Mouse (Mus musculus) neutrophil, adult 59 days (primary cell): ENCODE measurements around the gene Gga2. TPM values are rescaled to one million over a fixed set of nuclear protein-coding genes. Genes with fewer than 3 reads are reported as not detected.

ENCODE experiments used
- total RNA-seq, 2 experiments: library from RNA; stranded (reverse); gene quantifications; 1 replicate in 1 of 2; 2 replicates in 1 of 2; pipeline ENCODE4 v1.2.4; 2023

Gga2 gene
- total RNA-seq, result 10 to 100 TPM; 16.3 to 16.6 TPM

DNA sequence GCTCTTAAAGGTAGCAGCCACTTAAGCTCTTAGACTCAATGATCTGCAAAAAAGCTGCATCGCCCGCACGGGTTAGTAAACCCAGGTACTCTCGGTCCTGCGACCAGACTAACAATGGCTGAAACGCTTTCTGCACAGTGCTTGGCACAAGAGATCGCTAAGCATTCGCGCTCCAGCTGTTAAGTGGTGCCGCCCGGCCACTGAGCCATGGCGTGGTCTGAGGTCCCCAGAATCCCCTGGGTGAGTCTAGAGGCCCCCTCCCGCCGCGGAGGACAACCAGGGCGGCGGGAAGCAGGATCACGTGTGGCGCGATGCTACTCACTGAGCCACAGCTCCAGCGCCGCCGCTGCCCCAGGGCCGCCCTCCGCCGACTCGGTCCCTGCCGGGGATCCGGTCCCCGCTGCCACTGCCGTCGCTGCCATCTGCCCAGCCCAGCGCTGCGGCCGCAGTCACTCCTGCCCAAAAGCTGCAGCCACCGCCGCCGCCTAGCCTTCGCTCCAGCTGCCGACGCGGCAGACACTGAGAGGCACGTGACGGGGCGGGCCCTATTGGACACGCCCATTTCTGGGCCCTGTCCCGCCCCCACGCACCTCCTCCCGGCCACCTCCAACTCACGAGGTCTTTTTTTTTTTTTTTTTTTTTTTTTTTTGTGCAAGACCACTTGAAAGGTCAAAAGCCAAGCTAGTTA, at the start of gene Gga2:
Gene Gga2, minus strand, starts transcription at position 556 of the 688 bp plus-strand sequence.

GRCm38 (mm10) chr7:122066945-122067516, 46.0 kb upstream of the Gga2 start, which contains the start of the genes Ubfd1 and Ears2:
Ubfd1 (plus strand) TSS chr7:122067175.
Ears2 (minus strand) TSS chr7:122067263.

GRCm38 (mm10) chr7:121981307-121981871, 39.6 kb downstream of the Gga2 start, which contains the start of gene Cog7:
Cog7 (minus strand) TSS chr7:121981711.

Other genes with a start within 250 kb of the Gga2 start
- not detected for gene Scnn1b, start 156.2 kb downstream of the Gga2 start, total RNA-seq
- gene Cog7, start 39.5 kb downstream of the Gga2 start, total RNA-seq, result 10 to 100 TPM in 1 of 2 experiments, 1 to 10 TPM in 1; 9.9 to 10.4 TPM
- gene Ubfd1, start 46.0 kb upstream of the Gga2 start, total RNA-seq, result 10 to 100 TPM; 11.7 to 17.6 TPM
- gene Ears2, start 46.0 kb upstream of the Gga2 start, total RNA-seq, result 1 to 10 TPM; 1.7 to 1.8 TPM
- gene Ndufab1, start 80.7 kb upstream of the Gga2 start, total RNA-seq, result 10 to 100 TPM; 37.9 to 52.5 TPM
- 1 to 10 TPM; 5.1 to 8.1 TPM for gene Palb2, start 111.8 kb upstream of the Gga2 start, total RNA-seq
- gene Dctn5, start 111.8 kb upstream of the Gga2 start, total RNA-seq, result 10 to 100 TPM; 52.6 to 55.7 TPM
- gene Plk1, start 138.2 kb upstream of the Gga2 start, total RNA-seq, result 10 to 100 TPM; 46.3 to 48.2 TPM
- not detected for gene Ern2, start 165.0 kb upstream of the Gga2 start, total RNA-seq
- under 1 TPM; 0.53 to 0.56 TPM for gene Chp2, start 198.3 kb upstream of the Gga2 start, total RNA-seq